Mouse (Mus musculus): Measurements from ENCODE around the gene Hist1h1d.
"Not testable (repeated sequence)": the region's sequence is repeated elsewhere in the genome, so short reads cannot be mapped to it uniquely, and the experiment has no call there.

DNA sequence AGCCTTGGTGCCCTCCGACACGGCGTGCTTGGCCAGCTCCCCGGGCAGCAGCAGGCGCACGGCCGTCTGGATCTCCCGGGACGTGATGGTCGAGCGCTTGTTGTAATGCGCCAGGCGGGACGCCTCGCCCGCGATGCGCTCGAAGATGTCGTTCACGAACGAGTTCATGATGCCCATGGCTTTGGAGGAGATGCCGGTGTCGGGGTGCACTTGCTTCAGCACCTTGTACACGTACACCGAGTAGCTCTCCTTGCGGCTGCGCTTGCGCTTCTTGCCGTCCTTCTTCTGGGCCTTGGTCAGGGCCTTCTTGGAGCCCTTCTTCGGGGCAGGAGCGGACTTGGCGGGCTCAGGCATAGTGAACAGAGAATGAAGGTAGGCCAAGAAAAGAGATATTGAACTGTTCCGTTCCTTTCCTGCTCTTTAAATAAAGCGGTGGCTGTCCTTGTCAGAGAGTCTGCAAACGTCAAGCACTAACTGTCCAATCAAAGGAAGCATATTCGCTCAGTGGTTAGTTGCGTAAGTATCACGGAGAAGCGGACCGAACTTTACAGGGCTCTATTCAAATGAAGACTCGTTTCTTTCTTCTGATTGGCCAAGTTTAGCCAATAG is 10.0 kb upstream of the Hist1h1d start, which contains the start of gene Hist1h2bh:
- TF ChIP-seq EP300 (IDR thresholded peaks at IDR 0.05; ENCODE audit: insufficient read depth, low read depth, low read length); CTCF (IDR thresholded peaks at IDR 0.05): not testable (repeated sequence)
- peak; percentile 65 for TF ChIP-seq POLR2A (IDR thresholded peaks at IDR 0.05; ENCODE audit: insufficient read depth, low read depth, low read length)
